Mouse (Mus musculus) midbrain, embryonic 10.5 days (tissue): ENCODE data around the gene Gucy2e. TPM values are rescaled to one million over a fixed set of nuclear protein-coding genes. Genes with fewer than 3 reads are reported as not detected.
A peak's percentile ranks its signal among the peaks of the same experiment; 100 is the strongest.

Source experiments
- DNase-seq: peaks from one replicate; pipeline ENCODE4 v3.0.0-alpha.2; 2017; ENCODE audit warnings: low spot score
- H3K27ac ChIP-seq: fragments of 300-500 bp; sonication (generic); replicated peaks from 2 replicates; pipeline ENCODE4 v1.5.1; 2016; ENCODE audit warnings: mild to moderate bottlenecking
- H3K27me3 ChIP-seq: fragments of 300-500 bp; sonication (generic); 2 replicates; pipeline ENCODE4 v1.6.1; 2016; ENCODE audit warnings: low read depth, mild to moderate bottlenecking; ENCODE audit not compliant: poor library complexity, severe bottlenecking
- H3K36me3 ChIP-seq: fragments of 300-500 bp; sonication (generic); 2 replicates; pipeline ENCODE4 v1.6.1; 2016; ENCODE audit warnings: mild to moderate bottlenecking, moderate library complexity
- H3K4me1 ChIP-seq: fragments of 300-500 bp; sonication (generic); 2 replicates; pipeline ENCODE4 v1.6.1; 2016
- H3K4me3 ChIP-seq: fragments of 300-500 bp; sonication (generic); 2 replicates; pipeline ENCODE4 v1.5.1; 2016; ENCODE audit warnings: mild to moderate bottlenecking, moderate library complexity
- H3K9me3 ChIP-seq: fragments of 300-500 bp; sonication (generic); replicated peaks from 2 replicates; pipeline ENCODE4 v1.6.1; 2016; ENCODE audit warnings: mild to moderate bottlenecking
- WGBS: fragments of 180-500 bp; shearing (Covaris S2); methylation state at CpG from one replicate; pipeline ENCODE4 v1.1.7; 2016; 5-methylcytosine and 5-hydroxymethylcytosine counted together
- polyA plus RNA-seq: library from polyadenylated mRNA; unstranded; fragments of >200 nt; fragmentation: Nextera tagmentation; extraction: Ambion mirVana; gene quantifications from 2 replicates; pipeline ENCODE4 v1.2.1, GENCODE M21; 2016

Gucy2e gene
- polyA plus RNA-seq, 1 experiment from 2014 or later = 0.06 TPM

- H3K9me3 ChIP-seq = no peaks in the 10 kb centered on the region
- H3K4me1 ChIP-seq = peaks cover 13% of the 10 kb centered on the region
- H3K4me3 ChIP-seq = no peak overlapping the region
- H3K27ac ChIP-seq = no peak overlapping the region
- WGBS = 67% methylated on average over 2 of the region's 2 CpGs
- DNase-seq = no peak
- no peaks in the 10 kb centered on the region for H3K36me3 ChIP-seq
- H3K27me3 ChIP-seq = no peaks in the 10 kb centered on the region
Measured at GRCm38 (mm10) chr11:69257072-69257471, 20.2 kb upstream of the Gucy2e start.

DNA sequence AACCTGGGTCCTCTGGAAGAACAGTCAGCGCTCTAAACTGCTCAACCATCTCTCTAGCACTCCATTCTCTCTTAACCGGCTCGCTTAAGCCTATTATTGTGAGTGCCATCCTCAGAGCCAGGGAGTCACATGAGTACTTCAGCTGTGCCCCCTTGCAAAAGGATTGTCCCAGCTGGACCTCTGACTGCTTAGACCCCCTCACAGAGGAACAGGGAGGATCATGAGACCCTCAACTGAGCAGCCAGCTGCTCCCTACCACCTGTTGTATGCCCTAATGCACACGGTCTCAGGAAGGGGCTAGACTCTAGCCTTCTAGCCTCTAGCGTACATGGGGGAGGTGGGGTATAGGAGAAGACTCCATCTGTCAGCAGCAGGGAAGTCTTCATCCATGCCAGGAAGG, 18.0 kb upstream of the Gucy2e start:
- Histone ChIP-seq H3K27me3 (no peaks in the 10 kb centered on the region), H3K4me3 (no peak overlapping the region), H3K27ac (no peak overlapping the region), H3K4me1 (peaks cover 13% of the 10 kb centered on the region), H3K36me3 (no peaks in the 10 kb centered on the region), H3K9me3 (no peaks in the 10 kb centered on the region)
- no peak for DNase-seq
- WGBS = 82% methylated on average over 5 of the region's 5 CpGs

DNA sequence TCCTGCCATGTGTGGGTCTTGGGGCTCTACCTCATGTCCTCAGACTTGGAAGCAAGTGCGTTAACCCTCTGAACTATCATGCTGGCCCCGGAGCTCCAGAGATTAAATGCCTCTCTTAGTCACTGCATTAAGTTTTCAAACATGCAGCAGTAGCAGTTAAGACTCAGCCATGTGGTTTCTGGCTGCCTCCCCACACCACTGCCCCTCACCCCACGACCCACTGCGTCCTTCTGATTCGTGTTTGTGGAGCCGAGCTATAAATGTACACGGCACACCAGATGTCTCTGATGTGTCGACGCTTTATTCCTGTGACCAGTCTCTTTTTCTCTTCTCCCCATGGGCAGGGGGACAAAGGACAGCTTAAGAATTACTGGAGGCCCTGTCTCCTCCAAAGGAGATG, 16.3 kb upstream of the Gucy2e start:
- DNase-seq = no peak
- Histone ChIP-seq H3K4me1 (peaks cover 13% of the 10 kb centered on the region), H3K9me3 (no peaks in the 10 kb centered on the region), H3K27me3 (no peaks in the 10 kb centered on the region), H3K27ac (0 out of 2 replicates have a peak overlapping the region, but pooled peaks have one; percentile 46), H3K4me3 (no peak overlapping the region; the same call in 1 of the 2 replicates), H3K36me3 (no peaks in the 10 kb centered on the region)
- 55% methylated on average over 9 of the region's 9 CpGs for WGBS

- peaks cover 10% of the 10 kb centered on the region for H3K4me1 ChIP-seq
- H3K4me3 ChIP-seq = no peak overlapping the region
- WGBS = 84% methylated on average over 7 of the region's 7 CpGs
- no peak overlapping the region for H3K27ac ChIP-seq
- no peaks in the 10 kb centered on the region for H3K9me3 ChIP-seq
- H3K27me3 ChIP-seq = 0 out of 2 replicates have a peak, but pooled peaks cover 5% of the 10 kb centered on the region
- no peak for DNase-seq
- H3K36me3 ChIP-seq = no peaks in the 10 kb centered on the region
Measured at GRCm38 (mm10) chr11:69251953-69252352, 15.1 kb upstream of the Gucy2e start.

- H3K36me3 ChIP-seq = no peaks in the 10 kb centered on the region
- WGBS = 62% methylated on average over 14 of the region's 14 CpGs
- H3K27ac ChIP-seq = no peak overlapping the region
- H3K9me3 ChIP-seq = no peaks in the 10 kb centered on the region
- no peak overlapping the region for H3K4me3 ChIP-seq
- H3K27me3 ChIP-seq = peaks cover 5% of the 10 kb centered on the region; the same call in 1 of the 2 replicates
- DNase-seq = no peak
- peaks cover 9% of the 10 kb centered on the region for H3K4me1 ChIP-seq
Measured at GRCm38 (mm10) chr11:69251135-69251842, 14.5 kb upstream of the Gucy2e start.

GRCm38 (mm10) chr11:69250106-69250505, 13.3 kb upstream of the Gucy2e start:
- no peak overlapping the region for H3K4me3 ChIP-seq
- 87% methylated on average over 5 of the region's 5 CpGs for WGBS
- no peak overlapping the region for H3K27ac ChIP-seq
- H3K9me3 ChIP-seq = no peaks in the 10 kb centered on the region
- peaks cover 5% of the 10 kb centered on the region; the same call in 1 of the 2 replicates for H3K27me3 ChIP-seq
- peaks cover 9% of the 10 kb centered on the region for H3K4me1 ChIP-seq
- no peak for DNase-seq
- H3K36me3 ChIP-seq = no peaks in the 10 kb centered on the region

DNA sequence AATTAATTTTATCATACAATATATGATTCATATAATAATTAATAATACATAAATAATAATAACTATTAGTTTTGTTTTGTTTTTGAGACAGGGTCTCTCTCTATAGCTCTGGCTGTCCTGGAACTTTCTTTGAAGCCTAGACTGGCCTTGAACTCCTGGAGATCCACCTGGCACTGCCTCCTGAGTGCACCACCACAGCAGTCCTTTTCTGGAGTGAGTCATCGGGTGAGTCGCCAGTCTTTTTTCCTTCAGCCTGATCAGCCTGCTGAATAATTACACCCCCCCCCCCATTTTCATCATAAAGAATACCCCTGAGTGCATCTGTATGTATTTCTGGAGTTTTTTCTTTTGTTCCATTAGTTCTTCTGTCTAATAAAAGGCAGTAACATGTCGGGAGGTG, 12.3 kb upstream of the Gucy2e start:
- H3K9me3 ChIP-seq = no peaks in the 10 kb centered on the region
- peaks cover 5% of the 10 kb centered on the region; the same call in 1 of the 2 replicates for H3K27me3 ChIP-seq
- no peak overlapping the region for H3K4me3 ChIP-seq
- H3K27ac ChIP-seq = no peak overlapping the region
- no peak for DNase-seq
- peaks cover 9% of the 10 kb centered on the region for H3K4me1 ChIP-seq
- 95% methylated on average over 3 of the region's 3 CpGs for WGBS
- no peaks in the 10 kb centered on the region for H3K36me3 ChIP-seq

DNA sequence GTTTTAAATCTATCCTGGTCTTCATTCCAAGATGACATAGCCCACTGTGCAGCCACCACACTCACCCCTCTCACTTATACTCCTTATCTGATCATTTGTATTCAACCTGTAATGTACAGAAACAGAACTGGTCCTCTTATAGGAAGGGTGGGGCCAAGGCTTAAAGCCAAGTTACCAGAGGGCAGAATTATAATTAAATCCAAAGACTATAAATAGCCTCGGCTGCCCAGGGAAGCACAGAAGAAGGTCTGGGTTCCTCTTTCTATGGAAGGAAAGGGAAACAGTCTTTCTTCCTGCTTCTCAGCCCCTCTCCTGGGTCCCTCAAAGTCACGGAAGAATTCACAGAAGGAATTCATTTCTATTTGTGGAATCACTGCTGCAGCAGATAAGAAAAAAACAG, 8.8 kb upstream of the Gucy2e start:
- 60% methylated on average over 2 of the region's 2 CpGs for WGBS
- no peaks in the 10 kb centered on the region for H3K4me1 ChIP-seq
- H3K27ac ChIP-seq = no peak overlapping the region
- H3K4me3 ChIP-seq = no peak overlapping the region
- H3K9me3 ChIP-seq = no peaks in the 10 kb centered on the region
- no peak for DNase-seq
- H3K36me3 ChIP-seq = no peaks in the 10 kb centered on the region
- peaks cover 5% of the 10 kb centered on the region; the same call in 1 of the 2 replicates for H3K27me3 ChIP-seq

DNA sequence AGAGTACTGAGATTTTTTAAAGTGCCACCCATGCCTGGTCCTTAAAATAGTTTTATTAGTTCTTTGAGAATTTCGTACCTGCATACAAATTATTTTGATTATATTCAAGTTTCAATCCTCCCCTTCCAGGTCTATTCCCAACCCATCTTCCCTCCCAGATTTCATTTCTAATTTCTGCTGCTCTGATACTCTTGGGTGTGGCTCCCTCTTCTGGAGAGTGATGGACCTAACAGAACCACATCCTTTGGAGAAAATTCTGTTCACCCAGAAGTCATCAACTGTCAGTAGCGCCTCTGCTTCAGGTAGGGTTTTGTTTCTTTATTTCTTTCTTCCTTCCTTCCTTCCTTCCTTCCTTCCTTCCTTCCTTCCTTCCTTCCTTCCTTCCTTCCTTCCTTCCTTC, 8.1 kb upstream of the Gucy2e start:
- H3K4me3 ChIP-seq = no peak overlapping the region
- 21% methylated on average over 2 of the region's 2 CpGs for WGBS
- peak; percentile 35 for DNase-seq

DNA sequence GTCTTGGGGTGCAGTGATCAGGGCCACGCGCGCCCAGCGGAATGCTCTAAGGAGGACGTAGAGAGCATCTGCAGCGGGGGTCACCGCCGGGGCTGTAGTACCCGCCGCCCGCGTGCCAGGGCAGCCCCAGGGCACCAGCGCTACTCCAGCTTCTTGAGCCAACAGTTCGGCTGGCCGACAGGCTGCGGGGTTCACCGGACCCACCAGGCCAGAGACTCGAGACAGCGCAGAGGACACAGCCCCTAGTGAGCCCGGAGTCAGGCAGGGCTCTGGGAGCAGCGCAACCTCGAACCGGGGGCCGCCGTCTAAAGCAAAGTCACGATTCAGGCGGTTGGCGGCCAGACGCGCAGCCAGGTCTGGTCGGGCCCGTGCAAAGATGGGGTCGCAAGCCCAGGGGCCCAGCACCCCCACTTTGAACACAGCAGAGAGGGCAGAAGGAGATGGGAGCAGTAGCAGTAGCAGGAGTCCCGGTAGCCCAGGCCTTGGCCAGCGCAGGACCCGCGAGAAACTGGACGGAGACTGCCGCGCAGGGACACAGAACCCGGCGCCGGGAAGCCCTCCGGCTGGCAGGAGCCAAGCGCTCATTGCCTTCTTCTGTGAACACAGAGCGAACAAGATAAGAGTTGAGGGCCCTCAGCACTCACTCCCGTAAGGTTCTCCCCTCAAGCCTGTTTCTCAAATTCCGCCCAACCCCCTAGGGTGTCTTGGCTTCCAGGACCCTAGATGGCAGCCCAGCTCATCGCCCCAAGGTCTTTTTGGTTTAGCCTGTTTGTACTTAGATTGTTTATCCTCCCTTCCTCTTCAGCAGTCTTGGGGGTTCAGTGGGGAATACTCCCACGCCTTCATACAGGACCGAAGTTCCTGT, 543 bp downstream of the Gucy2e start:
- Histone ChIP-seq H3K27me3 (peaks cover 66% of the 10 kb centered on the region), H3K36me3 (no peaks in the 10 kb centered on the region), H3K4me3 (peak overlapping the region; percentile 56), H3K4me1 (peaks cover 34% of the 10 kb centered on the region), H3K9me3 (no peaks in the 10 kb centered on the region), H3K27ac (peak overlapping the region; percentile 53)
- DNase-seq = peak; percentile 52
- 2% methylated on average over 51 of the region's 51 CpGs for WGBS

More for the DNA sequence above, 8.1 kb upstream of the Gucy2e start:
- H3K9me3 ChIP-seq = no peaks in the 10 kb centered on the region
- H3K4me1 ChIP-seq = no peaks in the 10 kb centered on the region
- H3K27me3 ChIP-seq = peaks cover 5% of the 10 kb centered on the region; the same call in 1 of the 2 replicates
- H3K27ac ChIP-seq = no peak overlapping the region
- H3K36me3 ChIP-seq = no peaks in the 10 kb centered on the region

DNA sequence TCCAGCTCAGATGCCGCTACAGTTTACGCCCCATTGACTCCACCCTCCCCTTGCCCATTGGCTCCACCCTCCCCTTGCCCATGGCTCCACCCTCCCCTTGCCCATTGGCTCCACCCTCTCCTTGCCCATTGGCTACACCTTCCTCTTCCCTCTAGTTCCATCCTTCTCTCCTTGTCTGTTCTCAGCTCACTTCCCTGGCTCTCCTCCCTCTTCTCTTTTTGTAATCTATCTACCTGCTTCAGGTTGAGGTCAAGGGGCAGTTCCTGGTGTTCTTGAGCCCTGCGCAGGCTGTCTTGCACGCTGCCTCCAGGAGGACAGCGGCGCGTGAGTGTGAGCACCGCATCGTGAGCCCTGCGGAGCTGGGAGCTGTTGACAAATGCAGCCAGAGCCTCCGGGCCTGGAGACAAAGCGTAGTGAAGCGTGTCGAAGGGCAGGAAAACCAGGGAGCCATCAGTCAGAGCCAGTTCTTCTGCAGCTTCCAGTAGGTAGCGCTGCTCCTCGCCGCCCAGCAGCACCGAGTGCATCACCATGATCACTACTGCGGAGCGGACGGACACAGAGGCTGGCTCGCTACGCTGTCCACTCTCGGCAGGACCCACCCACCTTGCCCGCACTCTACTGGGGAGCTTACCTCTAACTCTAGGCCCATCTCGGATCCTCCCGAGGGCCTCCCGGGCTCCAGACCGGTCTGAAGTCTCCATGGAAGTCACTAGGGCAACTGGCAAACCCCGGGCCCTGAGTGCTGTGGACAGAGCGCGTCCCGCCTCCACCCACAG, 1.4 kb downstream of the Gucy2e start:
- peaks cover 66% of the 10 kb centered on the region for H3K27me3 ChIP-seq
- H3K36me3 ChIP-seq = no peaks in the 10 kb centered on the region
- peak overlapping the region; percentile 56 for H3K4me3 ChIP-seq
- under 1% methylated on average over 33 of the region's 33 CpGs for WGBS
- H3K4me1 ChIP-seq = peaks cover 34% of the 10 kb centered on the region
- peak; percentile 82 for DNase-seq
- no peaks in the 10 kb centered on the region for H3K9me3 ChIP-seq
- H3K27ac ChIP-seq = peak overlapping the region; percentile 53

- H3K4me3 ChIP-seq = no peak overlapping the region
- peaks cover 34% of the 10 kb centered on the region for H3K4me1 ChIP-seq
- peaks cover 64% of the 10 kb centered on the region for H3K27me3 ChIP-seq
- no peaks in the 10 kb centered on the region for H3K9me3 ChIP-seq
- H3K27ac ChIP-seq = no peak overlapping the region
- H3K36me3 ChIP-seq = no peaks in the 10 kb centered on the region
- DNase-seq = no peak
- 76% methylated on average over 2 of the region's 2 CpGs for WGBS
Measured at GRCm38 (mm10) chr11:69233141-69233540, 3.7 kb downstream of the Gucy2e start.
